Mouse (Mus musculus): ENCODE measurements around the gene Camkmt. TPM values are rescaled to one million over a fixed set of nuclear protein-coding genes. Genes with fewer than 3 reads are reported as not detected.

Camkmt gene
- polyA plus RNA-seq, 1 experiment from 2014 or later, result 19.3 TPM

GRCm38 (mm10) chr17:85381578-85382223 is 291.3 kb downstream of the Camkmt start:
- peaks cover 2% of the 10 kb centered on the region for H3K27me3 ChIP-seq
- H3K4me2 ChIP-seq (replicated peaks), result no peak overlapping the region
- no peak for ATAC-seq (replicated peaks)
- no peaks in the 10 kb centered on the region for H3K36me3 ChIP-seq
- peaks cover 14% of the 10 kb centered on the region for H3K4me1 ChIP-seq
- H3K4me3 ChIP-seq, result no peak overlapping the region
- no peaks in the 10 kb centered on the region for H3K9me3 ChIP-seq
- no peak overlapping the region for H3K27ac ChIP-seq (replicated peaks)
- WGBS, result 66% methylated on average over 8 of the region's 8 CpGs
- no peak overlapping the region for H3K9ac ChIP-seq (replicated peaks)

GRCm38 (mm10) chr17:85382344-85382743 is 292.0 kb downstream of the Camkmt start:
- no peak overlapping the region for H3K9ac ChIP-seq (replicated peaks)
- no peaks in the 10 kb centered on the region for H3K36me3 ChIP-seq
- no peak overlapping the region for H3K4me3 ChIP-seq
- H3K27ac ChIP-seq (replicated peaks), result no peak overlapping the region
- H3K4me1 ChIP-seq, result peaks cover 14% of the 10 kb centered on the region
- H3K4me2 ChIP-seq (replicated peaks), result no peak overlapping the region
- 68% methylated on average over 4 of the region's 4 CpGs for WGBS
- peaks cover 1% of the 10 kb centered on the region for H3K27me3 ChIP-seq
- no peaks in the 10 kb centered on the region for H3K9me3 ChIP-seq
- ATAC-seq (replicated peaks), result no peak

GRCm38 (mm10) chr17:85382906-85383305 is 292.6 kb downstream of the Camkmt start:
- Histone ChIP-seq H3K4me3 (no peak overlapping the region), H3K9ac (replicated peaks) (no peak overlapping the region), H3K4me1 (peaks cover 14% of the 10 kb centered on the region), H3K27ac (replicated peaks) (no peak overlapping the region), H3K27me3 (peaks cover 3% of the 10 kb centered on the region), H3K9me3 (no peaks in the 10 kb centered on the region), H3K36me3 (no peaks in the 10 kb centered on the region), H3K4me2 (replicated peaks) (no peak overlapping the region)
- WGBS, result 87% methylated on average over 6 of the region's 6 CpGs
- ATAC-seq (replicated peaks), result no peak

GRCm38 (mm10) chr17:85393091-85393890 is 302.9 kb downstream of the Camkmt start:
- no peaks in the 10 kb centered on the region for H3K36me3 ChIP-seq
- ATAC-seq (replicated peaks), result peak; percentile 20; the same call in 1 of the 2 replicates
- no peaks in the 10 kb centered on the region for H3K9me3 ChIP-seq
- H3K4me3 ChIP-seq, result no peak overlapping the region
- WGBS, result 10% methylated on average over 16 of the region's 16 CpGs
- H3K4me1 ChIP-seq, result peaks cover 44% of the 10 kb centered on the region
- 0 out of 2 replicates have a peak overlapping the region, but pooled peaks have one; percentile 18 for H3K27ac ChIP-seq (replicated peaks)
- no peak overlapping the region for H3K9ac ChIP-seq (replicated peaks)
- peak overlapping the region; percentile 37; the same call in 1 of the 2 replicates for H3K4me2 ChIP-seq (replicated peaks)
- peaks cover 8% of the 10 kb centered on the region for H3K27me3 ChIP-seq

- ATAC-seq (replicated peaks), result peak; percentile 74
- 11% methylated on average over 7 of the region's 7 CpGs for WGBS
- peak overlapping the region; percentile 2; the same call in 1 of the 2 replicates for H3K4me3 ChIP-seq
- peaks cover 8% of the 10 kb centered on the region for H3K27me3 ChIP-seq
- no peaks in the 10 kb centered on the region for H3K36me3 ChIP-seq
- H3K9ac ChIP-seq (replicated peaks), result 0 out of 2 replicates have a peak overlapping the region, but pooled peaks have one; percentile 7
- no peaks in the 10 kb centered on the region for H3K9me3 ChIP-seq
- H3K27ac ChIP-seq (replicated peaks), result peak overlapping the region; percentile 63
- H3K4me1 ChIP-seq, result peaks cover 44% of the 10 kb centered on the region
- H3K4me2 ChIP-seq (replicated peaks), result peak overlapping the region; percentile 37
Measured at GRCm38 (mm10) chr17:85393891-85394321, 303.6 kb downstream of the Camkmt start.

- Histone ChIP-seq H3K9ac (replicated peaks) (no peak overlapping the region), H3K9me3 (no peaks in the 10 kb centered on the region), H3K4me2 (replicated peaks) (peak overlapping the region; percentile 37), H3K4me3 (no peak overlapping the region), H3K27ac (replicated peaks) (peak overlapping the region; percentile 63; the same call in 1 of the 2 replicates), H3K4me1 (peaks cover 44% of the 10 kb centered on the region), H3K27me3 (peaks cover 8% of the 10 kb centered on the region), H3K36me3 (no peaks in the 10 kb centered on the region)
- WGBS, result 32% methylated on average over 5 of the region's 5 CpGs
- peak; percentile 55; the same call in 1 of the 2 replicates for ATAC-seq (replicated peaks)
Measured at GRCm38 (mm10) chr17:85395502-85395901, 305.1 kb downstream of the Camkmt start.

GRCm38 (mm10) chr17:85400751-85401150 is 310.4 kb downstream of the Camkmt start:
- Histone ChIP-seq H3K4me1 (peaks cover 12% of the 10 kb centered on the region), H3K9me3 (no peaks in the 10 kb centered on the region), H3K36me3 (no peaks in the 10 kb centered on the region), H3K27me3 (peaks cover 3% of the 10 kb centered on the region; the same call in 1 of the 2 replicates), H3K9ac (replicated peaks) (no peak overlapping the region), H3K27ac (replicated peaks) (no peak overlapping the region), H3K4me2 (replicated peaks) (no peak overlapping the region), H3K4me3 (no peak overlapping the region)
- WGBS, result 60% methylated on average over 4 of the region's 4 CpGs
- no peak for ATAC-seq (replicated peaks)

- WGBS, result 83% methylated on average over 5 of the region's 5 CpGs
- ATAC-seq (replicated peaks), result no peak
Measured at GRCm38 (mm10) chr17:85405161-85405560, 314.8 kb downstream of the Camkmt start.

GRCm38 (mm10) chr17:85406195-85406594 is 315.8 kb downstream of the Camkmt start:
- WGBS, result 78% methylated on average over 10 of the region's 10 CpGs
- Histone ChIP-seq H3K27ac (replicated peaks) (no peak overlapping the region), H3K9ac (replicated peaks) (no peak overlapping the region), H3K36me3 (no peaks in the 10 kb centered on the region), H3K9me3 (no peaks in the 10 kb centered on the region), H3K4me2 (replicated peaks) (no peak overlapping the region), H3K4me3 (no peak overlapping the region), H3K27me3 (no peaks in the 10 kb centered on the region), H3K4me1 (0 out of 2 replicates have a peak, but pooled peaks cover under 1% of the 10 kb centered on the region)
- no peak for ATAC-seq (replicated peaks)

More at GRCm38 (mm10) chr17:85405161-85405560, 314.8 kb downstream of the Camkmt start:
- 0 out of 2 replicates have a peak, but pooled peaks cover 2% of the 10 kb centered on the region for H3K4me1 ChIP-seq
- no peaks in the 10 kb centered on the region for H3K9me3 ChIP-seq
- H3K4me2 ChIP-seq (replicated peaks), result no peak overlapping the region
- H3K4me3 ChIP-seq, result no peak overlapping the region
- H3K27me3 ChIP-seq, result no peaks in the 10 kb centered on the region
- H3K36me3 ChIP-seq, result no peaks in the 10 kb centered on the region
- no peak overlapping the region for H3K9ac ChIP-seq (replicated peaks)
- no peak overlapping the region for H3K27ac ChIP-seq (replicated peaks)

GRCm38 (mm10) chr17:85428831-85429230 is 338.5 kb downstream of the Camkmt start:
- ATAC-seq (replicated peaks), result no peak
- Histone ChIP-seq H3K4me3 (no peak overlapping the region), H3K9ac (replicated peaks) (no peak overlapping the region), H3K4me1 (no peaks in the 10 kb centered on the region), H3K27ac (replicated peaks) (no peak overlapping the region), H3K36me3 (no peaks in the 10 kb centered on the region), H3K27me3 (no peaks in the 10 kb centered on the region), H3K9me3 (no peaks in the 10 kb centered on the region), H3K4me2 (replicated peaks) (no peak overlapping the region)
- 89% methylated on average over 7 of the region's 7 CpGs for WGBS

GRCm38 (mm10) chr17:85432923-85433322 is 342.6 kb downstream of the Camkmt start:
- Histone ChIP-seq H3K4me1 (no peaks in the 10 kb centered on the region), H3K4me2 (replicated peaks) (no peak overlapping the region), H3K9ac (replicated peaks) (no peak overlapping the region), H3K4me3 (no peak overlapping the region), H3K9me3 (no peaks in the 10 kb centered on the region), H3K27me3 (no peaks in the 10 kb centered on the region), H3K36me3 (no peaks in the 10 kb centered on the region), H3K27ac (replicated peaks) (no peak overlapping the region)
- WGBS, result 40% methylated on average over 8 of the region's 8 CpGs
- ATAC-seq (replicated peaks), result no peak

GRCm38 (mm10) chr17:85443036-85443435 is 352.7 kb downstream of the Camkmt start:
- H3K4me3 ChIP-seq, result no peak overlapping the region
- no peaks in the 10 kb centered on the region for H3K27me3 ChIP-seq
- no peak overlapping the region for H3K4me2 ChIP-seq (replicated peaks)
- H3K36me3 ChIP-seq, result no peaks in the 10 kb centered on the region
- no peak overlapping the region for H3K9ac ChIP-seq (replicated peaks)
- WGBS, result 83% methylated on average over 8 of the region's 8 CpGs
- H3K9me3 ChIP-seq, result no peaks in the 10 kb centered on the region
- H3K4me1 ChIP-seq, result peaks cover 6% of the 10 kb centered on the region; the same call in 1 of the 2 replicates
- no peak for ATAC-seq (replicated peaks)
- H3K27ac ChIP-seq (replicated peaks), result no peak overlapping the region
